Mouse (Mus musculus) gastrocnemius, postnatal 36 days (tissue): ENCODE results near the gene Tmem269. TPM values are rescaled to one million over a fixed set of nuclear protein-coding genes. Genes with fewer than 3 reads are reported as not detected.

Experiments used
- DNase-seq, 2 experiments: peaks; one replicate each; pipeline ENCODE4 v3.0.0; 2022
- intact Hi-C: fragments of 180-260 bp; cut with DNase I; formaldehyde crosslinking; loops from one replicate; pipeline ENCODE4 v1.15.1; 2025
- long read RNA-seq, 2 experiments: library from polyadenylated mRNA; stranded (forward); transcript quantifications; one replicate each; pipeline ENCODE4 v2.0.0; 2021
- total RNA-seq, 2 experiments: library from RNA; stranded (reverse); gene quantifications; 2 replicates each; pipeline ENCODE4 v1.2.3; 2021

Gene Tmem269
- total RNA-seq, result not detected
- long read RNA-seq, experiment 1, partial matches to known transcripts, result 0 of 1 reads
- long read RNA-seq, experiment 1, other reads (novel, unspliced or antisense), result 1 of 1 reads
- long read RNA-seq, experiment 2, partial matches to known transcripts, result 0 of 1 reads
- long read RNA-seq, experiment 2, other reads (novel, unspliced or antisense), result 1 of 1 reads

- no peak for DNase-seq
- intact Hi-C loops, result no loop called here
These were observed at the start of gene Tmem269 for GRCm38 (mm10) chr4:119218169-119218568. TSS of gene Tmem269 (minus strand) at chr4:119218217.

GRCm38 (mm10) chr4:119266606-119267005 is 48.6 kb upstream of the Tmem269 start:
- no peak for DNase-seq
- intact Hi-C loops, result no loop called here

- no peak for DNase-seq
- intact Hi-C loops, result no loop called here
These were observed 45.4 kb upstream of the Tmem269 start for GRCm38 (mm10) chr4:119263459-119263858.

- intact Hi-C loops, result no loop called here
- no peak for DNase-seq
These were observed 44.5 kb upstream of the Tmem269 start for GRCm38 (mm10) chr4:119262483-119262882.

GRCm38 (mm10) chr4:119261087-119261713 is 43.2 kb upstream of the Tmem269 start:
- DNase-seq, result no peak
- intact Hi-C loops, result no loop called here

DNA sequence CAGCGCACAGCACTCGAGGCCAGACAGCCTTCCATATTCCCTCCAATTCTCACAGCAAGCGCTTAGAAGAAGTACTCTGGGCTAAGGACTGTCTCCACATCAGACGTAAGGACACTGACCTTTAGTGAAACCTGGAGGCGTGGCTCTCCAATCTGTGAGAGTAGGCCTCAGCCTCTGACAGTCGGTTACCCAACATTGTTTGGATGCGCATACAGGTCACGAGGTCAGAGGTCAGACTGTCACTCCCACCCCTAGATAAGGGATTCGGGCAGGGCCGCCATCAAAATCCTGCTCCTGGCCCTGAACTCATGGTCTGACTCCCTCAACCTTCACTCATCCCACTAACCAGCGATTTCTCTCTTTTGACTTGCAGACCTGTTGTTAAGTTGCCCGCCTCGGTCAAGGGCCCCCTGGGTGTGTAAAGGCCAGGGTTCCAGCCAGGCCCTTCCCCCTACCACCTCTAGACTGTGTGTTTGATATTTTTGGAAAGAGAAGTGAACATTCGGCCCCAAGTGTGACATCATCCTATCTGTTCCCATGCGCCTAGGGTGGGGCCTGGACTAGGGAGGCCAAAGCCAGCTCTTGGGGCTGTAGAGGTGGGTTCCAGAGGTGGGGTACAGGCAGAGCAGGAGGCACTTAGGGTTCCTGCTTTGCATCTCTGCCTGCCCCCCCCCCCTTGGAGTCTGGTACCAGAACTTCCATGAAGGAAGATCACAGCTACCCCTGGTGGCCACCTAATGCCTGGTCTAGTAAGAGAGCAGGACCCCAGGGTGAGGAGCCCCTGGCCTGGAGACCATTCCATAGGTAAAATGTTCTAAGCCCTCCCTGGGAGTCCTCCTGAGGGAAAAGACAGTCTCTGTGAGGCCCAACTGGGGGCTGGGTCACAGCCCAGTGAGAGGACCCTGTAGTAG is 41.6 kb upstream of the Tmem269 start:
- intact Hi-C loops, result no loop called here
- DNase-seq, result no peak

DNA sequence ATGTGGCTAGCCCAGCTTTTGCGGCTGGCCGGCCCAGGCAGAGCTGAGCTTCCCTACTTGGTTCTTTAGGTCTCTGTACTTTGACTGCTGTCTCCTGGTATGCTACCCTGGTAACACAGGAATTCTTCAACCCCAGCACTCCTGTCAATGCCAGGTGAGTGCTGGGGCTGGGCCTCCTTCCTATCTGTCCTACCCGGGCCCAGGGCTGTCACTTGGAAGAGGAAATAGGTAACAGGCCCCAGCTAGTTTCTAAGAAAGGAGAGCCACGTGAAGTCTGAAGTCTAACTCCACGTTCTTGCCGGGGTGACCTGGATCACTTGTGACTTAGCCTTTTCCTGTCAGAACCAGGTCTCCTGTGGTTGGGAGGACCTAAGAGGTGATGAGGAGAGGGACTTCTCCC is 39.1 kb upstream of the Tmem269 start:
- DNase-seq, result no peak
- intact Hi-C loops, result no loop called here

- no peak for DNase-seq
- intact Hi-C loops, result no loop called here
These were observed 37.3 kb upstream of the Tmem269 start, which contains the start of gene Cldn19 for GRCm38 (mm10) chr4:119255351-119255750. TSS of gene Cldn19 (plus strand) at chr4:119255414.

GRCm38 (mm10) chr4:119254012-119254618 is 36.1 kb upstream of the Tmem269 start:
- intact Hi-C loops, result no loop called here

GRCm38 (mm10) chr4:119252025-119252808 is 34.2 kb upstream of the Tmem269 start:
- intact Hi-C loops, result no loop called here
- no peak for DNase-seq

More at GRCm38 (mm10) chr4:119254012-119254618, 36.1 kb upstream of the Tmem269 start:
- no peak for DNase-seq

- intact Hi-C loops, result loop anchor here (5.0 to 10.0 kb wide), 4 partner anchors 44 to 416 kb away; partner anchors contain the start of genes Foxj3, Frg2f1 and Ybx1
- no peak for DNase-seq
These were observed 30.5 kb upstream of the Tmem269 start for GRCm38 (mm10) chr4:119248407-119248965.

- peak; percentile 72 to 75 for DNase-seq
- intact Hi-C loops, result loop anchor here (5.0 to 10.0 kb wide), 4 partner anchors 45 to 417 kb away; partner anchors contain the start of genes Foxj3, Frg2f1 and Ybx1
These were observed 29.6 kb upstream of the Tmem269 start for GRCm38 (mm10) chr4:119247462-119248235.

- intact Hi-C loops, result loop anchor here (5.0 to 10.0 kb wide), 4 partner anchors 46 to 418 kb away; partner anchors contain the start of genes Foxj3, Frg2f1 and Ybx1
- DNase-seq, result no peak
These were observed 28.7 kb upstream of the Tmem269 start for GRCm38 (mm10) chr4:119246688-119247225.

DNA sequence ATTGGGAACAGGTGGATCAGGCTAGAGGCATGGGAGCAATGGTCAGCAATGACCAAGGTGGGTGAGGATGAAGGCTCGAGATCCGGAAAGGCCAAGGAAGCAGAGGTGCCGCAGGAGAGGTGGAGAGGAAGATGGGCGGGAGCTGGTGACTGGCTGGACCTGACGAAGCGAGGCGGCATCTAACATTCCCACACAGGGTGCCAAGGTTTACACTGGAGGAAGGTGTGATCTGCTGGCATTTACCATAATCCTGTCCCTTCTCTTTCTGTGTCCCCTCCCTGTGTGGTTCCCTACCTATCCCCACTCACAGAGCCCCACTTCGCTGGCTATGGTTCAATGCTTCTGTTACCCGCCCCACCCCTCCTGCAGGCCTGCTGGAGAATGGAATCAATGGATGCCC is 27.9 kb upstream of the Tmem269 start:
- intact Hi-C loops, result loop anchor here (5.0 to 10.0 kb wide), 4 partner anchors 46 to 419 kb away; partner anchors contain the start of genes Foxj3, Frg2f1 and Ybx1
- no peak for DNase-seq

DNA sequence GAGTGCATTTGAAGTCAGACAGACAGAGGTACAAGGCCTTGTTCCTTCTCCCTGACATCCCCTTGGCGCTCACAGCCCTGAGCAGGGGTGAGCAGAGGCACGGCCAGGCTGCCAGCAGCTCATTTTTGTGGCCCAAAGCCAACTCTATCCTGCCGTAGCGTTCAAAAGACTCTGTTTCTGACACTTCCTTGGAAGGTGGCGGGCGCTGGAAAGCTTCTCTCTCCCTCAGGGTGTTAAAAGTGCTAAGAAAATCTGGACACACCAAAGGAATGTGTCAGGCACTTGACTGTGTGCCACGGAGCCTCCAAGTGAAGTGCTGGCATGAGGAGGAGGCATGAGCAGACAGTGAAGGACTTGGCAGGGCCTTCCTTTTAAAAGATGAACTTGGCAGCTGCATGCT is 27.5 kb upstream of the Tmem269 start:
- intact Hi-C loops, result loop anchor here (5.0 to 10.0 kb wide), 4 partner anchors 47 to 419 kb away; partner anchors contain the start of genes Foxj3, Frg2f1 and Ybx1
- no peak for DNase-seq

GRCm38 (mm10) chr4:119244468-119245240 is 26.6 kb upstream of the Tmem269 start:
- intact Hi-C loops, result loop anchor here (5.0 to 10.0 kb wide), 4 partner anchors 48 to 420 kb away; partner anchors contain the start of genes Foxj3, Frg2f1 and Ybx1
- no peak for DNase-seq

DNA sequence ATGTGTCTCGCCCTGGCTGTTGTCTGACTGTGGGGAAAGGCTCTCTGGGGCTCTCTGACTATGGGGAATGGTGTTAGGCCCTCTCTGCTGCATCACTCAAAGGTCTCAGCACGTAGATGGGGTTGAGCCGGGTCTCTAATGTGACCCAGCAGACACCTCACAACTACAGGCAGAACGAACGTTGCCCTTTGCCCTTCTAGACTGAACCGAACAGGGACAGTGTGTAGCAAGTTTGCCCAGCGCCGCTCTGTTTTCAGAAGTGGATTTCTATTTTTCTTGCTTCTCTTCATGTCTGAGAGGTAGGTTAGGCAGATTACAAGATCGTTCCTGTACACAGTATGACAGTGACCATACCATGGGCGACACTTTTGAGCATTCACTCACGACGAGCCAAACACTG is 24.6 kb upstream of the Tmem269 start:
- DNase-seq, result no peak
- intact Hi-C loops, result loop anchor here (10.0 kb wide), 1 partner anchor 422 kb away; no protein-coding TSS in a partner anchor
